Mouse (Mus musculus) spleen, adult 2 months (tissue): ENCODE results near the gene Cptp.

Source experiments
- CTCF ChIP-seq: fragments of 200-500 bp; IDR thresholded peaks from 2 replicates; pipeline ENCODE4 v1.5.1; 2011; ENCODE audit warnings: mild to moderate bottlenecking, inconsistent platforms; ENCODE audit not compliant: insufficient read depth, insufficient read length, insufficient replicate concordance; ENCODE audit errors: extremely low read depth
- POLR2A ChIP-seq: fragments of 200-500 bp; IDR thresholded peaks from 2 replicates; pipeline ENCODE4 v1.6.1; 2011; ENCODE audit warnings: low read depth, low read length, inconsistent platforms

DNA sequence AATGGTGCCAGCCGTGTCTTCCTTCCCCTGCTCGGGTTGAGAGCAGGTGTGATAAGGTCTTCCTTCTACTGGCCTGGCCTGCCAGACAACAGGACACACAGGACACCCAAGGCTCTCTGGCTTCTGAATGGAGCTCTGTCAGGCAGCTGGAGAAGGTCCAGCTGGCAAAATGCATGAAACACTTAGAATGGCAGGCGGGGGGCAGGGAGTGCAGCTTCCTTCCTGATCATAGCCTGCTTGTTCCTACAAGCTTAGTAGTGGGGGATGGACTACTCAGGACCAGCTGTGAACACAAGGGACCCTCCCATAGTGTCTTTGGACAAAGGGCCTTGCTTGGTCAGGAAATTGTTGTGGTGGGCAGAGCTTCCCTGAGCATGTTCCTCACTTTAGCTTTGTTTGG is 32.0 kb upstream of the Cptp start:
- TF ChIP-seq CTCF (no peak), POLR2A (no peak)
